Mouse (Mus musculus): ENCODE data around the gene Lcp1. TPM values are rescaled to one million over a fixed set of nuclear protein-coding genes. Genes with fewer than 3 reads are reported as not detected.
A peak's percentile ranks its signal among the peaks of the same experiment; 100 is the strongest.

The Lcp1 gene
- total and polyA plus RNA-seq, 3 experiments, result 258 to 777 (median 373) TPM

- TF ChIP-seq POLR2AphosphoS2 (IDR thresholded peaks at IDR 0.05; ENCODE audit: low read depth, low read length) (0 out of 2 replicates have a peak, but pooled peaks have one; percentile 13), CHD1 (IDR thresholded peaks at IDR 0.05; ENCODE audit: low read depth, low read length) (no peak; the same call in 1 of the 2 replicates), NRF1 (IDR thresholded peaks at IDR 0.05; ENCODE audit: low read depth, low read length) (no peak), ELF1 (IDR thresholded peaks at IDR 0.05; ENCODE audit: low read depth, low read length) (no peak), UBTF (IDR thresholded peaks at IDR 0.05; ENCODE audit: low read depth, low read length) (0 out of 2 replicates have a peak, but pooled peaks have one; percentile 8)
- dilution Hi-C loops (cut with MboI; ENCODE audit: extremely low pct_ligation_motif_present, extremely low pct_unique_long_range_greater_than_20kb, low sequenced_read_pairs) (no loop called here), in situ Hi-C loops (cut with MboI; ENCODE audit: low pct_ligation_motif_present, low pct_unique_long_range_greater_than_20kb, low sequenced_read_pairs) (loop anchor here (5.0 kb wide), 1 partner anchor 107 kb away; no protein-coding TSS in a partner anchor)
- Histone ChIP-seq H3K27ac (ENCODE audit: insufficient read depth, low read depth) (peak overlapping the region; percentile 100), H3K4me3 (replicated peaks in 1 of 3; ENCODE audit: low read depth in 2 of 3, low read length in 2 of 3, poor library complexity in 1 of 3) (peak overlapping the region; percentile 72 to 78 (median 76)), H3K9ac (ENCODE audit: insufficient read depth, low read depth) (peak overlapping the region; percentile 96), H3K27me3 (replicated peaks) (no peaks in the 10 kb centered on the region), H3K4me2 (ENCODE audit: insufficient read depth, low read depth, poor library complexity, severe bottlenecking) (peak overlapping the region; percentile 53), H3K9me3 (replicated peaks; ENCODE audit: low read length) (no peaks in the 10 kb centered on the region), H3K36me3 (replicated peaks in 1 of 2; ENCODE audit: control insufficient read depth in 1 of 2, insufficient read depth in 1 of 2, low read length in 1 of 2) (peaks cover 0 to 7% of the 10 kb centered on the region in 2 experiments), H3K4me1 (ENCODE audit: control insufficient read depth in 1 of 2, insufficient read depth in 2 of 2) (peaks cover 8 to 45% of the 10 kb centered on the region in 2 experiments), H3K79me2 (replicated peaks; ENCODE audit: control insufficient read depth, extremely low read depth, insufficient read depth, poor library complexity, severe bottlenecking) (peaks cover 45% of the 10 kb centered on the region)
- no peak for DNase-seq (ENCODE audit: extremely low read depth)
These were observed 47.9 kb downstream of the Lcp1 start for GRCm38 (mm10) chr14:75178801-75179211.

GRCm38 (mm10) chr14:75179255-75179963, 48.5 kb downstream of the Lcp1 start:
- peak overlapping the region; percentile 72 to 78 (median 76) for H3K4me3 ChIP-seq (replicated peaks in 1 of 3; ENCODE audit: low read depth in 2 of 3, low read length in 2 of 3, poor library complexity in 1 of 3)
- peak overlapping the region; percentile 100 for H3K27ac ChIP-seq (ENCODE audit: insufficient read depth, low read depth)
- peak; percentile 95 for DNase-seq (ENCODE audit: extremely low read depth)
- H3K36me3 ChIP-seq (replicated peaks in 1 of 2; ENCODE audit: control insufficient read depth in 1 of 2, insufficient read depth in 1 of 2, low read length in 1 of 2), result peaks cover 0 to 12% of the 10 kb centered on the region in 2 experiments
- no peaks in the 10 kb centered on the region for H3K27me3 ChIP-seq (replicated peaks)
- peaks cover 14 to 51% of the 10 kb centered on the region in 2 experiments for H3K4me1 ChIP-seq (ENCODE audit: control insufficient read depth in 1 of 2, insufficient read depth in 2 of 2)
- in situ Hi-C loops (cut with MboI; ENCODE audit: low pct_ligation_motif_present, low pct_unique_long_range_greater_than_20kb, low sequenced_read_pairs) (loop anchor here (5.0 kb wide), 1 partner anchor 107 kb away; no protein-coding TSS in a partner anchor), dilution Hi-C loops (cut with MboI; ENCODE audit: extremely low pct_ligation_motif_present, extremely low pct_unique_long_range_greater_than_20kb, low sequenced_read_pairs) (no loop called here)
- peaks cover 51% of the 10 kb centered on the region for H3K79me2 ChIP-seq (replicated peaks; ENCODE audit: control insufficient read depth, extremely low read depth, insufficient read depth, poor library complexity, severe bottlenecking)
- no peaks in the 10 kb centered on the region for H3K9me3 ChIP-seq (replicated peaks; ENCODE audit: low read length)
- H3K9ac ChIP-seq (ENCODE audit: insufficient read depth, low read depth), result peak overlapping the region; percentile 96
- H3K4me2 ChIP-seq (ENCODE audit: insufficient read depth, low read depth, poor library complexity, severe bottlenecking), result peak overlapping the region; percentile 85
- TF ChIP-seq NELFE (IDR thresholded peaks at IDR 0.05; ENCODE audit: low read depth, low read length) (peak; percentile 54; the same call in 1 of the 2 replicates), ELF1 (IDR thresholded peaks at IDR 0.05; ENCODE audit: low read depth, low read length) (peak; percentile 81), PAX5 (IDR thresholded peaks at IDR 0.05; ENCODE audit: low read length) (no peak), MAFK (IDR thresholded peaks at IDR 0.05; ENCODE audit: insufficient replicate concordance, low read length) (no peak), USF2 (conservative IDR thresholded peaks at IDR 0.05; ENCODE audit: low read depth, low read length) (0 out of 2 replicates have a peak, but pooled peaks have one; percentile 15), MYC (IDR thresholded peaks at IDR 0.05; ENCODE audit: low read depth, low read length) (peak; percentile 98), ZMIZ1 (IDR thresholded peaks at IDR 0.05; ENCODE audit: low read depth, low read length) (peak; percentile 21; the same call in 1 of the 2 replicates), ZC3H11A (IDR thresholded peaks at IDR 0.05; ENCODE audit: low read depth, low read length) (no peak), CHD1 (IDR thresholded peaks at IDR 0.05; ENCODE audit: low read depth, low read length) (peak; percentile 39; the same call in 1 of the 2 replicates), JUND (conservative IDR thresholded peaks at IDR 0.05; ENCODE audit: low read depth, low read length) (peak; percentile 32; the same call in 1 of the 2 replicates), MAZ (IDR thresholded peaks at IDR 0.05; ENCODE audit: low read depth, low read length) (no peak), UBTF (IDR thresholded peaks at IDR 0.05; ENCODE audit: low read depth, low read length) (peak; percentile 11; the same call in 1 of the 2 replicates), TCF12 (IDR thresholded peaks at IDR 0.05; ENCODE audit: low read depth, low read length) (peak; percentile 69; the same call in 1 of the 2 replicates), JUN (IDR thresholded peaks at IDR 0.05; ENCODE audit: insufficient read depth, low read depth, low read length) (no peak; the same call in 1 of the 2 replicates), CHD2 (IDR thresholded peaks at IDR 0.05; ENCODE audit: low read length) (peak; percentile 90), POLR2AphosphoS2 (IDR thresholded peaks at IDR 0.05; ENCODE audit: low read depth, low read length) (no peak), POLR2A (IDR thresholded peaks at IDR 0.05; ENCODE audit: low read depth, low read length) (peak; percentile 47), ZNF384 (IDR thresholded peaks at IDR 0.05; ENCODE audit: low read depth, low read length) (peak; percentile 95), RAD21 (IDR thresholded peaks at IDR 0.05; ENCODE audit: low read depth, low read length) (no peak), KAT2A (IDR thresholded peaks at IDR 0.05; ENCODE audit: insufficient replicate concordance, low read length) (0 out of 2 replicates have a peak, but pooled peaks have one; percentile 17), RCOR1 (conservative IDR thresholded peaks at IDR 0.05; ENCODE audit: low read depth, low read length) (peak; percentile 73), MAX (IDR thresholded peaks at IDR 0.05; ENCODE audit: low read length) (peak; percentile 94), BHLHE40 (IDR thresholded peaks at IDR 0.05; ENCODE audit: low read depth, low read length) (peak; percentile 58; the same call in 1 of the 2 replicates), TBP (conservative IDR thresholded peaks at IDR 0.05; ENCODE audit: low read depth, low read length) (peak; percentile 62; the same call in 1 of the 2 replicates), MEF2A (IDR thresholded peaks at IDR 0.05; ENCODE audit: borderline replicate concordance, low read depth, low read length) (0 out of 2 replicates have a peak, but pooled peaks have one; percentile 48), USF1 (IDR thresholded peaks at IDR 0.05; ENCODE audit: low read depth, low read length) (peak; percentile 49), ETS1 (conservative IDR thresholded peaks at IDR 0.05; ENCODE audit: low read depth, low read length) (peak; percentile 61), SIN3A (IDR thresholded peaks at IDR 0.05; ENCODE audit: low read length) (no peak; the same call in 1 of the 2 replicates)
